Mouse (Mus musculus) thymus, adult 2 months (tissue): ENCODE measurements around the gene Fam114a1.

Source experiments
- CTCF ChIP-seq: fragments of 200-500 bp; IDR thresholded peaks from 2 replicates; pipeline ENCODE4 v1.5.1; 2012; ENCODE audit warnings: mild to moderate bottlenecking, control low read depth, low read length, moderate library complexity, borderline replicate concordance; ENCODE audit not compliant: control insufficient read depth, poor library complexity, insufficient read depth; ENCODE audit errors: extremely low read depth
- POLR2A ChIP-seq: fragments of 200-500 bp; IDR thresholded peaks from 2 replicates; pipeline ENCODE4 v1.6.1; 2012; ENCODE audit warnings: mild to moderate bottlenecking, low read length, control low read depth, moderate library complexity; ENCODE audit not compliant: control insufficient read depth, poor library complexity, insufficient read depth; ENCODE audit errors: extremely low read depth

DNA sequence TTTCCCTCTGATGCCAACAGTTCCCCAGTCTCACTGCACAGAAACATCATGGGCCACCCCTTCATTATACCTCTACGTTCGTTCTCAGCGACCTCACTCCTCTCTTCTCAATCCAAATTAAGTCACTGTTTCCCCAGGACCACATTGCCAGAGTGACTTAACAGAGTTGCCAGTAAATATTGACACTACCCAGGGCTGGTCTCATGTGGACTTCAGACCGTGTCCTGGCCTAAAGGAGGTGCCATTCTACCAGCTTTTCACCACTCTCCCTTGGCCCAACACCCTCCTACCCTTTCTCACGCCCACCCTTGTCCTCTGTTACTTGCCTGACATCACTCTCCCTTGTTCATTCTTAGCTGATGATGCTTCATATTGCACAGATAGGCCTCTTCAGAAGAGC, 6.6 kb upstream of the Fam114a1 start:
- no peak for TF ChIP-seq POLR2A
- no peak for TF ChIP-seq CTCF
